Mouse (Mus musculus): ENCODE measurements around the gene Pex5.

Gene Pex5

GRCm38 (mm10) chr6:124353246-124353645 is 61.6 kb downstream of the Pex5 start:
- DNase-seq: no peak
